Mouse (Mus musculus) embryonic stem cell, embryonic (primary cell): ENCODE data around the gene E430018J23Rik.

Experiments
- CTCF ChIA-PET, 4 experiments: fragments of 300-600 bp in 2 of 4; fragments of 350-600 bp in 2 of 4; sonication (Branson Sonifier 250); formaldehyde crosslinking; loops; one replicate each; lab custom pipeline; 2022; ENCODE audit warnings: inconsistent platforms in 2 of 4; lab: Charles Lee
- POLR2A ChIA-PET, 4 experiments: fragments of 300-600 bp in 2 of 4; fragments of 350-600 bp in 2 of 4; sonication (Branson Sonifier 250); formaldehyde crosslinking; loops; one replicate each; lab custom pipeline; 2022; ENCODE audit warnings: antibody characterized with exemption in 4 of 4, inconsistent platforms in 1 of 4; lab: Charles Lee

E430018J23Rik gene

DNA sequence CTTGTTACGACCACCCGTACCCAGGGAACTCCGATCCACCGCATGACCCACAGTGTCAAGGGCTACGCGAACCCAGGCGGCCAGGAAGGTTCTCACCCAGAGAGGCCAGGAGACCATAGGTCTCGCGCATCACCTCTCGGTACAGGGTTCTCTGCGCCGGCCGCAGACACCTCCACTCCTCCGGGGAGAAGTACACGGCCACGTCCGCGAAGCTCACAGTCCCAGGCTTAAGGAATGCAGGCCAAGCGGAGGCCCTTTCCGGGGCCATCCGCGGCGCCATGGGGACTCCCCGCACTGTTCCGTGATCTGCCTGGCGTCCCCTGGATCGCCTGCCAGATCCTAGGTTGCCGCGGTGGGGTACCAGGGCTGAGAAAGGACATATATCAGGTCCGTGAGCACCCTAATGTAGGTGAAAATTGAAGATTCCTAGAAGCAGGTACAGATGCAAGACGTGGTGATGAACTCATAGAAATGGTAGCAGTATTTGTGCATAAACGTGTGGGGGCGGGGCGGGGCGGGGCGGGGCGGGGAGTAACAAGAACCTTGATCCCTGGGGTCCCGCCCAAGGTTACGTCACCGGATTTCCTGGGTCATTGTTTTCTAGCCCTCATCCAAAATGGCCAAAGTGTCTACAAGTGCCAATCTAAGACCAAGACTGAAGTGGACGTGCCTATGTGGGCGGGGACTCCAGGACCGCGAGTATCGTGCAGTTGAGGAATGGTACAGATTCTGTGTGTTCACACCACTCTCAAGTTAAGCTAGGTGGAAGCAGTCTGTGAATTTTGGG lies at the start of gene E430018J23Rik:
E430018J23Rik (minus strand) TSS at position 473 of the 787 bp plus-strand sequence.
- ChIA-PET POLR2A (interaction anchor here in 3 of 4 experiments (0.6 to 1.6 kb wide), 22 partner anchors 10 to 211 kb away, joined by 3 to 7 read pairs (median 3); partner anchors contain the start of gene Zfp768 (in 1 of the 3)), CTCF (interaction anchor here in 1 of 4 experiments (0.9 kb wide), 1 partner anchor 10 kb away, joined by 3 read pairs; no protein-coding TSS in a partner anchor)

DNA sequence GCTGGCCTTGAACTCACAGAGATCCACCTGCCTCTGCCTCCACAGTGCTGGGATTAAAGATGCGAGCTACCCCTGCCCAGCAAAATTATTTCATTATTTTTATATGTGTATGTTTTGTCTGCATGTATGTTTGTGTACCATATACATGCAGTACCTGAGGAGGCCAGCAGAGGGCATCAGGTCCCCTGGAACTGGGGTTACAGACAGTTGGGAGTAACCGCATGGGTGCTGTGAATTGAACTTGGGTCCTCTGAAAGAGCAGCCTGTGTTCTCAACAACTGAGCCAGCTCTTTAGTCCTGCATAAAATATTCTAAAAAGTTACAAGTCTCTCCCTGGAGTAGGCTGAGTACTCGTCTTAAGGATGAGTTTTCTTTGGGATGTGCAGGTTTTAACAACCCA lies 44.3 kb upstream of the E430018J23Rik start:
- CTCF ChIA-PET = interaction anchor here in 2 of 4 experiments (0.6 to 1.0 kb wide), 3 partner anchors 11 to 68 kb away, joined by 3 to 4 read pairs (median 3); partner anchors contain the start of gene Zfp689 (in 1 of the 2)

GRCm38 (mm10) chr7:127435206-127435605 lies 41.8 kb upstream of the E430018J23Rik start:
- ChIA-PET POLR2A (interaction anchor here in 2 of 4 experiments (0.7 to 1.8 kb wide), 4 partner anchors 9 to 36 kb away, joined by 3 to 8 read pairs (median 4); partner anchors contain the start of gene Zfp689 (in 1 of the 2)), CTCF (interaction anchor here in 1 of 4 experiments (0.5 kb wide), 1 partner anchor 31 kb away, joined by 3 read pairs; no protein-coding TSS in a partner anchor)

More for the DNA sequence above, 44.3 kb upstream of the E430018J23Rik start:
- POLR2A ChIA-PET = interaction anchor here in 2 of 4 experiments (0.6 to 1.0 kb wide), 5 partner anchors 27 to 196 kb away, joined by 3 read pairs; partner anchors contain the start of gene Srcap (in 1 of the 2)

DNA sequence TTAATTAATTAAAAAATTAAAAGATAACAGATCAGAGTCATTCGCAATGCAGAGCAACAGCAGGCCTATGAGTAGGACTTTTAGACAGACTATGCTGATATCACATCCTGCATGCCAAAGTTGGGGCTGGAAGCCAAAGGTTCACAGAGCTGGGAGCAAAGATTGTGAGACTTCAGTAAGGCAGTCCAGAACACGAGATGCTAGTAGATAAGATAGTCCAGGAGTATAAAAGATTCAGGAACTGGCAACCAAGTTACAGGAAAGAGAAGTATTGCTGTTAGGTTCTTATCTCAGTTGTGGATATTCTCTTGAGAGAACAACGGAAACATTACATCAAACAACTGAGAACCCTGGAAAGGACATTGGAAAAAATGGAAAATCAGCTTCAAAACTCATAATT lies 32.9 kb upstream of the E430018J23Rik start:
- ChIA-PET POLR2A (interaction anchor here in 2 of 4 experiments (0.7 to 1.3 kb wide), 4 partner anchors 13 to 320 kb away, joined by 3 read pairs; partner anchors contain the start of gene Ccdc189 (in 1 of the 2)), CTCF (no interaction called here)

DNA sequence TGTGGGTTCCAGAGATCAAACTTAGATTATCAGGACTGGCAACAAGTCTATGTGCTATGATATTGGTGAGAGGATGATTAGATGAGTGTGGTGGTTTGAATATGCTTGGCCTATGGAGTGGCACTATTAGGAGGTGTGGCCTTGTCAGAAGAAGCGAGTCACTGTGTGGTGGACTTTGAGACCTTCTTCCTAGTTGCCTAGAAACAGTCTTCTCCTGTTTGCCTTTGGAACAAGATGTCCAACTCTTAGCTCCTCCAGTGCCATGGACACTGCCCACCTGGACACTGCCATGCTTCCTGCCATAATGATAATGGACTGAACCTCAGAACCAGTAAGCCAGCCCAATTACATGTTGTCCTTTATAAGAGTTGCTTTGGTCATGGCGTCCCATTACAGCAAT lies 32.5 kb upstream of the E430018J23Rik start:
- ChIA-PET CTCF (no interaction called here), POLR2A (interaction anchor here in 2 of 4 experiments (0.7 to 1.3 kb wide), 4 partner anchors 13 to 321 kb away, joined by 3 read pairs; partner anchors contain the start of gene Ccdc189 (in 1 of the 2))

DNA sequence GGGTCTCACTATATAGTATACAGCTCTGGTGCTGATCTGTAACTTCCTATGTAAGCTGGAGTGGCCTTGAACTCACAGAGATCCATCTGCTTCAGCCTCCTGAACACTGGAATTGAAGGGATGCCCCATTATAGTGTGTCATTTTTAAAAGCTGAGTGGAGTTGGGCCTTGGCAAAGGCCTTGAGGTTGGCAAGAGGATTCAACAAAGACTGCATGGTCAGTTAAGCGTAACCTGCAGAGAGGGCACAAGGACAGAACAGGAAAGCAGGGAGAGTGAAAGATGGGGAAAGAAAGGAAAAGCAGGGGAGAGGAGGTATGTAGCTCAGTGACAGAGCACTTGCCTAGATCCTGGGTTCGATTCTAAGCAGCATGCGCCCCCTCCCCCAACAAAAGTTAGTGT lies 31.9 kb upstream of the E430018J23Rik start:
- ChIA-PET CTCF (no interaction called here), POLR2A (no interaction called here)

- ChIA-PET CTCF (interaction anchor here in 2 of 4 experiments (0.5 to 0.6 kb wide), 2 partner anchors 14 to 366 kb away, joined by 3 to 6 read pairs; no protein-coding TSS in a partner anchor), POLR2A (interaction anchor here in 3 of 4 experiments (0.6 to 3.3 kb wide), 8 partner anchors 26 to 269 kb away, joined by 3 to 12 read pairs (median 3); partner anchors contain the start of genes Zfp689 (in 2 of the 3) and Zfp768 (in 1 of the 3))
These were observed 28.8 kb upstream of the E430018J23Rik start for GRCm38 (mm10) chr7:127422247-127422646.

DNA sequence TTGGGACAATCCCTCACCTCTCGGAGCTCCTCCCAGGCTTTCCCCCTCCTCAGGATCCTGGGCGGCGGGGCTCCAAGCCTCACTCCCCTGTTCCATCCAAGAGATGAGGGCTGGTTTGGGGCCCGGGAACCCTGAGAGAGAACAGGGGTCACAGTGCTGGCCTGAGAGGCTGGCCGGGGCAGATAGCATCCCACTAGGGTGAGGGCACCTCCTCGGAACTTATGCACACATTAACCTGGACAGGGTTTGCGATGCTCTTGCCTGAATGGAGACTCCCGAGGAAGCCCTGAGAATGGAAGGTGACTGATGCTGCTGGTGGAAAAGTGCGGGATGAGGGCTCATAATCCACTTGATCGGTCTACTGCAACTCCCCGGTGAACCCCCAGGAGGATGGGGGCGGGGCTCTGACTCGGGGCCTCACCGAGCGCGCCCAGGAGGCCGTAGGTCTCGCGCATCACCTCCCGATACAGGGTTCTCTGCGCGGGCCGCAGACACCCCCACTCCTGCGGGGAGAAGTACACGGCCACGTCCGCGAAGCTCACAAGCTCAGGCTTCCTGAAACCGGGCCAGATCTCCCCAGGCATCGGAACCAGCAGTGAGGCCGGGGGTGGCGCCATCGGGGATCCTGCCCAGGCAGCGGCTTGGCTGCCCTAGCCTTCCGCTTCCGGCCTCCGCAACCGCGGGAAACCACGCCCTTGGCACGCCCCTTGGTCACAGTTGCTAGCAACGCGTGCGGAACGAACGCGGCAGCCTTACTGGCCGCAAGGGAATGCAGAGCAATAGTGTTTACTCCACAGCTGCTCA lies 28.2 kb upstream of the E430018J23Rik start, which contains the start of gene Zfp688:
Zfp688 (minus strand) TSS at position 681 of the 804 bp plus-strand sequence.
- POLR2A ChIA-PET = interaction anchor here in 3 of 4 experiments (0.6 to 3.3 kb wide), 14 partner anchors 23 to 520 kb away, joined by 3 to 12 read pairs (median 4); partner anchors contain the start of genes Zfp689 (in 2 of the 3), Prr14 (in 1 of the 3) and Zfp768 (in 1 of the 3)
- CTCF ChIA-PET = interaction anchor here in 3 of 4 experiments (0.5 to 0.6 kb wide), 4 partner anchors 15 to 365 kb away, joined by 3 to 6 read pairs (median 4); no protein-coding TSS in a partner anchor

GRCm38 (mm10) chr7:127411418-127411817 lies 18.0 kb upstream of the E430018J23Rik start:
- POLR2A ChIA-PET = no interaction called here
- CTCF ChIA-PET = no interaction called here

GRCm38 (mm10) chr7:127406002-127406987 lies 12.9 kb upstream of the E430018J23Rik start, which contains the start of gene Zfp764:
Zfp764 (minus strand) TSS chr7:127406822.
- ChIA-PET CTCF (interaction anchor here in 1 of 4 experiments (0.7 to 1.3 kb wide), 2 partner anchors 60 to 65 kb away, joined by 3 to 5 read pairs; no protein-coding TSS in a partner anchor), POLR2A (interaction anchor here in 3 of 4 experiments (0.6 to 2.0 kb wide), 8 partner anchors 9 to 529 kb away, joined by 3 to 5 read pairs (median 4); partner anchors contain the start of gene Zfp689 (in 1 of the 3))

DNA sequence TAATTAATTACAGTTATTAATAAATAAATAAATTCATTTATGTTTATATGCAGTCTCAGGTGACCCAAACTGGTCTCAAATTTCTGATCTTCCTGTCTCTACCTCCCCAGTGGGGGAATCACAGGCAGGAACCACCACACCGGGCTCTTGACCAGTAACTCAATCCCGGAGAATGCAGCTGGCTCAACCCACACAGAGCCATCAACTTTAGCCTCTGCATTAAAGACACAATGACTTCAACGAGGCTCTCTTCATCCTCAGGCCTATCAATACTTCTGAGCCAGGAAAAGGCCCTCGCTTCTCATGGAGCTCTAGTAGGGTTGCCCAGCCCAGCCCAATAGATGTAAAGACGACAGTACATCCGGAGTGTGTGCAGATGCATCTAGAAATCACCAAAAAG lies 10.7 kb upstream of the E430018J23Rik start:
- POLR2A ChIA-PET = interaction anchor here in 2 of 4 experiments (0.6 to 1.4 kb wide), 4 partner anchors 10 to 31 kb away, joined by 3 to 6 read pairs (median 4); no protein-coding TSS in a partner anchor
- CTCF ChIA-PET = interaction anchor here in 1 of 4 experiments (1.5 kb wide), 1 partner anchor 41 kb away, joined by 3 read pairs; no protein-coding TSS in a partner anchor

GRCm38 (mm10) chr7:127402980-127403379 lies 9.6 kb upstream of the E430018J23Rik start:
- ChIA-PET CTCF (interaction anchor here in 3 of 4 experiments (0.6 to 1.5 kb wide), 7 partner anchors 9 to 315 kb away, joined by 3 to 10 read pairs (median 3); no protein-coding TSS in a partner anchor), POLR2A (interaction anchor here in 1 of 4 experiments (0.6 to 1.0 kb wide), 2 partner anchors 9 to 21 kb away, joined by 3 to 5 read pairs; no protein-coding TSS in a partner anchor)

DNA sequence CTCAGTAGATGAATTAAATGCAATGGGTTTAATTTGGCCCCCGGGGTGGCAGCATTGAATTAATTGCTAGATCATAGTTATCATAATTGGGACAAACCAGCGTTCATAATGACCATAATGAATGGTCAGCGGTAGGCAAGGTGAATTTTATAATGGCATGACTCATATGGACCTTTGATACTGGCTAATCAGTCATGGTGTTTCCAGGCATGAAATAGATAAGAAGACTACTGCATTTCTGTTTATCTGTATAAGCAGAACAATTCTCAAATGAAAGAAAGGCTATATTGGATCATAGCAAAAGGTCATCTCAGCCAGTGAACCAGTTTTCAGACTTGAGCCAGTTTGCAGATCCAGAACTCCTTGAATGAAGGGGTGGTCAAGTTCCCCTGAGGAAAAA lies 6.9 kb upstream of the E430018J23Rik start:
- ChIA-PET CTCF (no interaction called here), POLR2A (no interaction called here)

- POLR2A ChIA-PET = interaction anchor here (0.6 to 1.6 kb wide), 24 partner anchors 10 to 576 kb away, joined by 3 to 7 read pairs (median 4); partner anchors contain the start of genes Ino80e (in 1 of the 4) and Zfp768 (in 1 of the 4)
These were observed 510 bp upstream of the E430018J23Rik start for GRCm38 (mm10) chr7:127393944-127394333.

GRCm38 (mm10) chr7:127392251-127392824 lies 1.1 kb downstream of the E430018J23Rik start:
- POLR2A ChIA-PET = interaction anchor here in 3 of 4 experiments (0.6 to 1.6 kb wide), 6 partner anchors 11 to 347 kb away, joined by 3 to 7 read pairs (median 3); partner anchors contain the start of gene Srcap (in 1 of the 3)

More at GRCm38 (mm10) chr7:127393944-127394333, 510 bp upstream of the E430018J23Rik start:
- CTCF ChIA-PET = interaction anchor here in 1 of 4 experiments (0.9 kb wide), 1 partner anchor 9 kb away, joined by 3 read pairs; no protein-coding TSS in a partner anchor

More at GRCm38 (mm10) chr7:127392251-127392824, 1.1 kb downstream of the E430018J23Rik start:
- CTCF ChIA-PET = no interaction called here
